Comparison of ENCODE assay signal across 17 mouse cellular contexts in genomic region chr17:24635024-24635423, GRCm38 (mm10). TPM values are rescaled to one million over a fixed set of nuclear protein-coding genes. Genes with fewer than 3 reads are reported as not detected.
DNase-seq lines count a peak whose midpoint lies in the region; ATAC-seq and TF ChIP-seq lines count a peak whose summit lies in the region.
"Had no signal": no experiment of that assay in that cellular context is flagged by ENCODE, and none has a peak within 500 bp of the region (broad histone marks: within the 10 kb centered on the region; RNA-seq: fewer than 3 reads in every experiment).

No protein-coding gene starts in this region.

- H3K9ac ChIP-seq in heart, adult 2 months (ENCODE audit: low read depth, low read length) = no peak overlapping the region
- H3K9ac ChIP-seq: hindbrain, embryonic 13.5 days; liver, embryonic 15.5 days had no signal

- DNase-seq in heart, adult 2 months = peak; percentile 55 to 63
- DNase-seq in heart, postnatal 10 days = no peak
- DNase-seq in right cerebral cortex, adult 2 months (ENCODE audit: low spot score in 2 of 2) = peak; percentile 33 to 64
- no peak for DNase-seq in right cerebral cortex, postnatal 14 days
- peak; percentile 26 to 47 for DNase-seq in kidney, postnatal 4 days
- no peak for DNase-seq in thymus, postnatal 0 days (ENCODE audit: low spot score)
- DNase-seq: cerebellum, postnatal 25 days; retina, postnatal 1 day; thymus, postnatal 36 days had no signal

- TF ChIP-seq EP300 in heart, adult 2 months (IDR thresholded peaks at IDR 0.05; ENCODE audit: insufficient read depth, low read depth, low read length) = peak; percentile 56; the same call in 1 of the 2 replicates

- no peak for TF ChIP-seq CTCF in heart, adult 2 months (IDR thresholded peaks at IDR 0.05)

- H3K4me1 ChIP-seq in heart, adult 2 months (ENCODE audit: control insufficient read depth, insufficient read depth, low read length) = peaks cover 37% of the 10 kb centered on the region

- no peak for ATAC-seq in monocyte, adult 5-6 weeks (replicated peaks; ENCODE audit: insufficient number of reproducible peaks, low FRiP score, low TSS enrichment, poor library complexity, severe bottlenecking)
- ATAC-seq: forebrain, embryonic 14.5 days had no signal

- H3K79me2 ChIP-seq in heart, adult 2 months (replicated peaks; ENCODE audit: control insufficient read depth, insufficient read depth, low read length) = no peaks in the 10 kb centered on the region

- 34% methylated on average over 4 of the region's 4 CpGs for WGBS in heart, adult 2 months

- peak; percentile 60; the same call in 1 of the 2 replicates for TF ChIP-seq POLR2A in heart, adult 2 months (IDR thresholded peaks at IDR 0.05; ENCODE audit: insufficient read depth, low read depth, low read length)

- intact Hi-C loops in heart, adult 2 months (cut with DNase I) = no loop called here
- intact Hi-C loops in heart, postnatal 10 days (cut with DNase I) = no loop called here

- H3K27me3 ChIP-seq in heart, adult 2 months (ENCODE audit: control insufficient read depth, insufficient read depth, low read length) = no peaks in the 10 kb centered on the region
- H3K27me3 ChIP-seq: hindbrain, embryonic 13.5 days; liver, embryonic 15.5 days had no signal

- peaks cover 9% of the 10 kb centered on the region for H3K36me3 ChIP-seq in heart, adult 2 months (ENCODE audit: control insufficient read depth, insufficient read depth, low read length)

- H3K27ac ChIP-seq in heart, adult 2 months = peak overlapping the region; percentile 98
- H3K27ac ChIP-seq: hindbrain, embryonic 13.5 days; kidney, postnatal 0 days; liver, embryonic 15.5 days had no signal

- no peak overlapping the region for H3K4me3 ChIP-seq in heart, adult 2 months
- H3K4me3 ChIP-seq: hindbrain, embryonic 13.5 days; liver, embryonic 15.5 days had no signal

RNA-seq across cellular contexts. Expression of gene Nthl1, which starts 2.5 kb away (rescaled TPM):
- total RNA-seq in heart, adult 2 months (2021) = 1 to 10 TPM; 2.9 to 3.4 TPM
- polyA plus RNA-seq in heart, adult 2 months (2012; rRNA removed) = 4.4 and 7.0 TPM in 2 replicates
- total RNA-seq in heart, postnatal 10 days (2021) = 1 to 10 TPM; 3.2 to 3.4 TPM
- total RNA-seq in monocyte, adult 5-6 weeks (2017) = 2.5 to 2.6 TPM in 2 of 3 replicates, not detected in the other
- polyA plus RNA-seq in thymus, postnatal 0 days (2015; fragmentation: Nextera tagmentation; extraction: Ambion mirVana) = 8.2 and 10.4 TPM in 2 replicates

RNA-seq across cellular contexts. Expression of gene Tsc2, which starts 2.6 kb away (rescaled TPM):
- 100 to 1,000 TPM; 104 to 110 TPM for total RNA-seq in heart, adult 2 months (2021)
- 178 and 194 TPM in 2 replicates for polyA plus RNA-seq in heart, adult 2 months (2012; rRNA removed)
- total RNA-seq in heart, postnatal 10 days (2021) = 10 to 100 TPM; 86.0 to 95.6 TPM
- 20.2 to 53.0 TPM (median 29.4 TPM) in 3 replicates for total RNA-seq in monocyte, adult 5-6 weeks (2017)
- polyA plus RNA-seq in thymus, postnatal 0 days (2015; fragmentation: Nextera tagmentation; extraction: Ambion mirVana) = 25.0 and 26.0 TPM in 2 replicates

RNA-seq across cellular contexts. Expression of gene Slc9a3r2, which starts 15.1 kb away (rescaled TPM):
- 100 to 1,000 TPM in 1 of 2 experiments, 10 to 100 TPM in 1; 100.0 to 110 TPM for total RNA-seq in heart, adult 2 months (2021)
- 125 and 147 TPM in 2 replicates for polyA plus RNA-seq in heart, adult 2 months (2012; rRNA removed)
- total RNA-seq in heart, postnatal 10 days (2021) = 100 to 1,000 TPM; 108 to 133 TPM
- 0.48 to 0.78 TPM in 2 of 3 replicates, not detected in the other for total RNA-seq in monocyte, adult 5-6 weeks (2017)
- 11.3 and 11.9 TPM in 2 replicates for polyA plus RNA-seq in thymus, postnatal 0 days (2015; fragmentation: Nextera tagmentation; extraction: Ambion mirVana)

RNA-seq across cellular contexts. Expression of gene Npw, which starts 23.2 kb away (rescaled TPM):
- not detected for total RNA-seq in heart, adult 2 months (2021)
- not detected in 2 replicates for polyA plus RNA-seq in heart, adult 2 months (2012; rRNA removed)
- total RNA-seq in heart, postnatal 10 days (2021) = not detected
- not detected in 3 replicates for total RNA-seq in monocyte, adult 5-6 weeks (2017)
- polyA plus RNA-seq in thymus, postnatal 0 days (2015; fragmentation: Nextera tagmentation; extraction: Ambion mirVana) = 0.21 TPM in 1 of 2 replicates, not detected in the other
- polyA plus RNA-seq: brain, embryonic 14.5 days; forebrain, embryonic 14.5 days; gonadal fat pad, adult 2 months; hindbrain, embryonic 13.5 days; neural tube, embryonic 11.5 days had no signal

RNA-seq across cellular contexts. Expression of gene Zfp598, which starts 34.5 kb away (rescaled TPM):
- total RNA-seq in heart, adult 2 months (2021) = 10 to 100 TPM; 17.4 to 17.5 TPM
- polyA plus RNA-seq in heart, adult 2 months (2012; rRNA removed) = 28.1 and 29.9 TPM in 2 replicates
- total RNA-seq in heart, postnatal 10 days (2021) = 10 to 100 TPM; 25.1 to 25.4 TPM
- 14.6 to 21.7 TPM (median 15.7 TPM) in 3 replicates for total RNA-seq in monocyte, adult 5-6 weeks (2017)
- polyA plus RNA-seq in thymus, postnatal 0 days (2015; fragmentation: Nextera tagmentation; extraction: Ambion mirVana) = 11.6 and 14.5 TPM in 2 replicates

Comparison
In these comparisons a context has a peak if more than half of its experiments do, and no peak if none do; other contexts are left out.
1. DNase-seq: peak in heart, adult 2 months (2 of 2), right cerebral cortex, adult 2 months (2 of 2) and kidney, postnatal 4 days (2 of 2); none in heart, postnatal 10 days (0 of 2), right cerebral cortex, postnatal 14 days (single experiment) and thymus, postnatal 0 days (single experiment).
2. RNA of gene Slc9a3r2, which starts 15.1 kb away (total RNA-seq): 108 to 133 TPM in heart, postnatal 10 days and 100.0 to 110 TPM in heart, adult 2 months; 0.48 to 0.78 TPM in monocyte, adult 5-6 weeks; every median in the first group is over 10 times any median in the second.